Mouse (Mus musculus) MEL (cell line): ENCODE data around the gene Mmp25. TPM values are rescaled to one million over a fixed set of nuclear protein-coding genes. Genes with fewer than 3 reads are reported as not detected.
"Not testable (repeated sequence)": the region's sequence is repeated elsewhere in the genome, so short reads cannot be mapped to it uniquely, and the experiment has no call there.

Experiments
- DNase-seq: peaks from one replicate; pipeline ENCODE4 v3.0.0; 2011; ENCODE audit warnings: low read depth, low spot score
- H3K27ac ChIP-seq: 2 replicates; pipeline ENCODE4 v1.5.1; 2012; ENCODE audit warnings: low read depth, mild to moderate bottlenecking, control low read depth, low read length, moderate library complexity; ENCODE audit not compliant: control insufficient read depth
- H3K27me3 ChIP-seq, 2 experiments: fragments of 150-350 bp in 1 of 2; sonication (generic) in 1 of 2; 2 replicates each; pipeline ENCODE4 v1.6.1; 2012; ENCODE audit warnings: low read length in 2 of 2, mild to moderate bottlenecking in 2 of 2, improper control_type of control experiment in 1 of 2, moderate library complexity in 1 of 2; ENCODE audit not compliant: insufficient read depth in 2 of 2, control insufficient read depth in 1 of 2
- H3K36me3 ChIP-seq, 2 experiments: 2 replicates each; pipeline ENCODE4 v1.6.1; 2012 to 2014; ENCODE audit warnings: low read length in 2 of 2, improper control_type of control experiment in 1 of 2, inconsistent platforms in 1 of 2, mild to moderate bottlenecking in 1 of 2; ENCODE audit not compliant: insufficient read depth in 2 of 2, control insufficient read depth in 1 of 2
- H3K4me1 ChIP-seq, 2 experiments: fragments of 150-350 bp in 1 of 2; sonication (generic) in 1 of 2; 2 replicates each; pipeline ENCODE4 v1.6.1; 2012; ENCODE audit warnings: low read length in 2 of 2, improper control_type of control experiment in 1 of 2, mild to moderate bottlenecking in 1 of 2; ENCODE audit not compliant: insufficient read depth in 2 of 2, control insufficient read depth in 1 of 2
- H3K4me3 ChIP-seq, 2 experiments: fragments of 150-350 bp in 1 of 2; sonication (generic) in 1 of 2; 2 replicates each; pipeline ENCODE4 v1.5.1; 2012; ENCODE audit warnings: low read depth in 2 of 2, low read length in 2 of 2, mild to moderate bottlenecking in 2 of 2, moderate library complexity in 2 of 2, control low read depth in 1 of 2, improper control_type of control experiment in 1 of 2; ENCODE audit not compliant: control insufficient read depth in 1 of 2, insufficient read depth in 1 of 2
- H3K79me2 ChIP-seq: 2 replicates; pipeline ENCODE4 v1.6.1; 2012; ENCODE audit warnings: mild to moderate bottlenecking, low read length, moderate library complexity; ENCODE audit not compliant: control insufficient read depth, poor library complexity, insufficient read depth
- H3K9ac ChIP-seq: 2 replicates; pipeline ENCODE4 v1.6.1; 2012; ENCODE audit warnings: low read depth, mild to moderate bottlenecking, control low read depth, low read length, moderate library complexity; ENCODE audit not compliant: control insufficient read depth, poor library complexity, severe bottlenecking
- H3K9me3 ChIP-seq: fragments of 150-350 bp; sonication (generic); replicated peaks from 2 replicates; pipeline ENCODE4 v1.6.1; 2012; ENCODE audit warnings: mild to moderate bottlenecking, low read length, improper control_type of control experiment, moderate library complexity; ENCODE audit not compliant: insufficient read depth
- CHD2 ChIP-seq: IDR thresholded peaks from 2 replicates; pipeline ENCODE4 v1.6.1; 2011; ENCODE audit warnings: low read length, improper control_type of control experiment
- CTCF ChIP-seq, 3 experiments: IDR thresholded peaks in 2 of 3; conservative IDR thresholded peaks in 1 of 3; 2 replicates each; pipeline ENCODE4 v1.5.1; 2011 to 2012; ENCODE audit warnings: low read length in 3 of 3, low read depth in 2 of 3, mild to moderate bottlenecking in 2 of 3, improper control_type of control experiment in 1 of 3, inconsistent platforms in 1 of 3, mixed read lengths in 1 of 3, moderate library complexity in 1 of 3; ENCODE audit not compliant: control insufficient read depth in 1 of 3, insufficient read depth in 1 of 3, poor library complexity in 1 of 3, severe bottlenecking in 1 of 3
- E2F4 ChIP-seq: IDR thresholded peaks from 2 replicates; pipeline ENCODE4 v1.6.1; 2011; ENCODE audit warnings: low read depth, low read length, improper control_type of control experiment, borderline replicate concordance
- ELF1 ChIP-seq: IDR thresholded peaks from 2 replicates; pipeline ENCODE4 v1.6.1; 2014; ENCODE audit warnings: low read depth, mild to moderate bottlenecking, inconsistent platforms, low read length, improper control_type of control experiment, moderate library complexity
- EP300 ChIP-seq, 2 experiments: IDR thresholded peaks; 2 replicates each; pipeline ENCODE4 v1.6.1; 2011; ENCODE audit warnings: improper control_type of control experiment in 2 of 2, low read length in 2 of 2, low read depth in 1 of 2, mild to moderate bottlenecking in 1 of 2
- ETS1 ChIP-seq: IDR thresholded peaks from 2 replicates; pipeline ENCODE4 v1.6.1; 2012; ENCODE audit warnings: low read depth, mild to moderate bottlenecking, inconsistent platforms, low read length, improper control_type of control experiment, moderate library complexity
- JUND ChIP-seq: IDR thresholded peaks from 2 replicates; pipeline ENCODE4 v1.6.1; 2011; ENCODE audit warnings: low read depth, mild to moderate bottlenecking, improper control_type of control experiment, low read length
- MAFK ChIP-seq: IDR thresholded peaks from 2 replicates; pipeline ENCODE4 v1.6.1; 2011; ENCODE audit warnings: low read depth, mild to moderate bottlenecking, low read length, improper control_type of control experiment, borderline replicate concordance
- MAX ChIP-seq: IDR thresholded peaks from 2 replicates; pipeline ENCODE4 v1.6.1; 2011; ENCODE audit warnings: low read length, improper control_type of control experiment
- MEF2A ChIP-seq: IDR thresholded peaks from 2 replicates; pipeline ENCODE4 v1.6.1; 2014; ENCODE audit warnings: low read depth, mild to moderate bottlenecking, inconsistent platforms, low read length, improper control_type of control experiment; ENCODE audit not compliant: poor library complexity, insufficient replicate concordance, severe bottlenecking; ENCODE audit errors: extremely low read depth
- MYB ChIP-seq: IDR thresholded peaks from 2 replicates; pipeline ENCODE4 v1.6.1; 2011; ENCODE audit warnings: mild to moderate bottlenecking, low read depth, low read length, improper control_type of control experiment
- MYC ChIP-seq: IDR thresholded peaks from 2 replicates; pipeline ENCODE4 v1.6.1; 2011; ENCODE audit warnings: low read depth, mild to moderate bottlenecking, low read length, improper control_type of control experiment, moderate library complexity
- NRF1 ChIP-seq: IDR thresholded peaks from 2 replicates; pipeline ENCODE4 v1.6.1; 2014; ENCODE audit warnings: low read depth, mild to moderate bottlenecking, inconsistent platforms, low read length, improper control_type of control experiment, moderate library complexity; ENCODE audit not compliant: poor library complexity, insufficient read depth, severe bottlenecking
- POLR2A ChIP-seq, 2 experiments: IDR thresholded peaks; 2 replicates each; pipeline ENCODE4 v1.6.1; 2011 to 2012; ENCODE audit warnings: low read length in 2 of 2, mild to moderate bottlenecking in 2 of 2, control low read depth in 1 of 2, improper control_type of control experiment in 1 of 2, low read depth in 1 of 2, moderate library complexity in 1 of 2; ENCODE audit not compliant: control insufficient read depth in 1 of 2, insufficient read depth in 1 of 2, poor library complexity in 1 of 2
- RAD21 ChIP-seq: IDR thresholded peaks from 2 replicates; pipeline ENCODE4 v1.6.1; 2011; ENCODE audit warnings: mild to moderate bottlenecking, low read depth, low read length, improper control_type of control experiment
- RCOR1 ChIP-seq: IDR thresholded peaks from 2 replicates; pipeline ENCODE4 v1.6.1; 2012; ENCODE audit warnings: low read depth, mild to moderate bottlenecking, inconsistent platforms, low read length, improper control_type of control experiment
- TAL1 ChIP-seq: IDR thresholded peaks from 2 replicates; pipeline ENCODE4 v1.6.1; 2012; ENCODE audit warnings: mild to moderate bottlenecking, inconsistent platforms, low read length, moderate library complexity, mixed read lengths
- TCF12 ChIP-seq: IDR thresholded peaks from 2 replicates; pipeline ENCODE4 v1.6.1; 2014; ENCODE audit warnings: low read depth, mild to moderate bottlenecking, inconsistent platforms, low read length, improper control_type of control experiment, moderate library complexity
- USF1 ChIP-seq: IDR thresholded peaks from 2 replicates; pipeline ENCODE4 v1.6.1; 2014; ENCODE audit warnings: low read depth, mild to moderate bottlenecking, inconsistent platforms, low read length, improper control_type of control experiment, moderate library complexity
- USF2 ChIP-seq, 2 experiments: IDR thresholded peaks; 2 replicates each; pipeline ENCODE4 v1.6.1; 2011 to 2012; ENCODE audit warnings: improper control_type of control experiment in 2 of 2, low read length in 2 of 2, borderline replicate concordance in 1 of 2, inconsistent platforms in 1 of 2, low read depth in 1 of 2, mild to moderate bottlenecking in 1 of 2; ENCODE audit not compliant: insufficient read depth in 1 of 2
- ZC3H11A ChIP-seq: IDR thresholded peaks from 2 replicates; pipeline ENCODE4 v1.6.1; 2012; ENCODE audit warnings: low read depth, mild to moderate bottlenecking, inconsistent platforms, low read length, improper control_type of control experiment
- ZNF384 ChIP-seq: IDR thresholded peaks from 2 replicates; pipeline ENCODE4 v1.6.1; 2012; ENCODE audit warnings: low read depth, mild to moderate bottlenecking, inconsistent platforms, low read length, improper control_type of control experiment
- polyA plus RNA-seq, 2 experiments: library from polyadenylated mRNA; stranded (reverse) in 1 of 2; unstranded in 1 of 2; fragments of >175 nt in 1 of 2; fragments of >200 nt in 1 of 2; gene quantifications; 2 replicates each; pipeline versions ENCODE4 v1.2.1 to v1.2.4; 2012; ENCODE audit warnings: low replicate concordance in 2 of 2, low read depth in 1 of 2; ENCODE audit not compliant: insufficient read length in 2 of 2, insufficient read depth in 1 of 2, missing spikeins in 1 of 2
- total RNA-seq: library from RNA; depleted of rRNA; stranded (reverse); fragments of 300-350 nt; gene quantifications from 2 replicates; pipeline ENCODE4 v1.2.3, GENCODE M21; 2012

Mmp25 gene
- total and polyA plus RNA-seq, 3 experiments = 0.01 TPM; not detected in 2

DNA sequence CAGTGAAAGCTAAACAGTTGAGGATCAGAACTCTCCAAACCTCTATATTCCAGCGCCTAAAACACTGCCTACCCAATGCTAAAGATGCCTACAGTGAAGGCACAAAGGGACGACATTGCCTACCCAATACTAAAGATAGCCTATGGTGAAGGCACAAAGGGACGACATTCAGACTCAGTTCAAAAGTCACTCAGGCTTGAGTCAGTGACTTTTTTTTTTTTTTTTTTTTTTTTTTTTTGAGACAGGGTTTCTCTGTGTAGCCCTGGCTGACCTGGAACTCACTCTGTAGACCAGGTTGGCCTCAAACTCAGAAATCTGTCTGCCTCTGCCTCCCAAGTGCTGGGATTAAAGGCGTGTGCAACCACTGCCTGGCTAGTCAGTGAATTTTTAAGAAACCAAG, 49.9 kb downstream of the Mmp25 start:
- Histone ChIP-seq H3K4me1 (peaks cover 0 to 11% of the 10 kb centered on the region in 2 experiments; a peak in 2 of 4 replicates), H3K36me3 (peaks cover 0 to 13% of the 10 kb centered on the region in 2 experiments; a peak in 2 of 4 replicates)
- H3K4me3 ChIP-seq, H3K79me2 ChIP-seq, DNase-seq, H3K9ac ChIP-seq, H3K27ac ChIP-seq, H3K9me3 ChIP-seq, H3K27me3 ChIP-seq: not testable (repeated sequence)
- peak; percentile 60 for TF ChIP-seq ZNF384

DNA sequence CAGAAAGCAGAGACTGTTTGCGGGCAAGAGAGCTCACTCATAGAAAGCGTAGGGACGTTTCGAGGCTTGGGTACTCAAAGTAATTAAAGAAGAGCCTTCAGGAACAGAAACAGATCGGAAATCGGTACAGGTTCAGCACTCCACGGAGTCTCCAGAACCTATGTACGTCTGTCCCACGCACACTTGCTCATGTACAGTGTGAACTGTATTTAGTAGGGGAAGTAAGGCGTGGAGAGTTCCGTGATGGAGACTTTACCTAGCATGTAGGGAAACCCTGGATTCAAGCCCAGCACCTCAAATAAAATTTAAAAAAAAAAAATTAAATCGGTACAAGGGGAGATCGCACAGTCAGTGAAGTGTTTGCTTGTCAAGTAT, 52.2 kb downstream of the Mmp25 start:
- H3K36me3 ChIP-seq = peaks cover 0 to 10% of the 10 kb centered on the region in 2 experiments; a peak in 2 of 4 replicates
- no peaks in the 10 kb centered on the region for H3K79me2 ChIP-seq
- H3K27me3 ChIP-seq = no peaks in the 10 kb centered on the region
- TF ChIP-seq USF1 (no peak), POLR2A (IDR thresholded peaks at IDR 0.05; ENCODE audit: control insufficient read depth in 1 of 2, insufficient read depth in 1 of 2, low read depth in 1 of 2, low read length in 2 of 2, poor library complexity in 1 of 2) (no peak), TCF12 (no peak), MAX (0 out of 2 replicates have a peak, but pooled peaks have one; percentile 4), USF2 (IDR thresholded peaks at IDR 0.05; ENCODE audit: borderline replicate concordance in 1 of 2, insufficient read depth in 1 of 2, low read depth in 1 of 2, low read length in 2 of 2) (no peak), MYB (no peak)
- DNase-seq = no peak
- H3K9me3 ChIP-seq = no peaks in the 10 kb centered on the region
- H3K4me3 ChIP-seq = peak overlapping the region; percentile 64 to 82
- H3K9ac ChIP-seq = peak overlapping the region; percentile 40
- peak overlapping the region; percentile 53 for H3K27ac ChIP-seq
- peaks cover 0 to 4% of the 10 kb centered on the region in 2 experiments; a peak in 1 of 4 replicates for H3K4me1 ChIP-seq

- H3K27me3 ChIP-seq = no peaks in the 10 kb centered on the region
- H3K9ac ChIP-seq = peak overlapping the region; percentile 71
- no peaks in the 10 kb centered on the region for H3K79me2 ChIP-seq
- peaks cover 0 to 4% of the 10 kb centered on the region in 2 experiments; a peak in 1 of 4 replicates for H3K4me1 ChIP-seq
- peak overlapping the region; percentile 64 to 82 for H3K4me3 ChIP-seq
- peaks cover 0 to 10% of the 10 kb centered on the region in 2 experiments; a peak in 2 of 4 replicates for H3K36me3 ChIP-seq
- H3K27ac ChIP-seq = peak overlapping the region; percentile 53
- DNase-seq = peak; percentile 98
- no peaks in the 10 kb centered on the region for H3K9me3 ChIP-seq
- TF ChIP-seq ZC3H11A (no peak), MYC (0 out of 2 replicates have a peak, but pooled peaks have one; percentile 43), RAD21 (no peak), ELF1 (peak; percentile 56), RCOR1 (peak; percentile 72), CTCF (IDR thresholded peaks at IDR 0.05 in 2 of 3, conservative IDR thresholded peaks at IDR 0.05 in 1 of 3; ENCODE audit: control insufficient read depth in 1 of 3, insufficient read depth in 1 of 3, low read depth in 2 of 3, low read length in 3 of 3, poor library complexity in 1 of 3, severe bottlenecking in 1 of 3) (no peak), NRF1 (peak; percentile 45; the same call in 1 of the 2 replicates), CHD2 (no peak), ZNF384 (peak; percentile 21; the same call in 1 of the 2 replicates), TAL1 (no peak), TCF12 (peak; percentile 67; the same call in 1 of the 2 replicates), ETS1 (no peak), MAFK (no peak), USF2 (IDR thresholded peaks at IDR 0.05; ENCODE audit: borderline replicate concordance in 1 of 2, insufficient read depth in 1 of 2, low read depth in 1 of 2, low read length in 2 of 2) (no peak), USF1 (no peak), EP300 (IDR thresholded peaks at IDR 0.05; ENCODE audit: low read depth in 1 of 2, low read length in 2 of 2) (no peak), MEF2A (no peak), JUND (no peak), E2F4 (peak; percentile 94), MAX (peak; percentile 30; the same call in 1 of the 2 replicates)
Observed at GRCm38 (mm10) chr17:23592208-23592925, 52.7 kb downstream of the Mmp25 start.
